Mouse (Mus musculus): ENCODE measurements around the gene Xylt2. TPM values are rescaled to one million over a fixed set of nuclear protein-coding genes. Genes with fewer than 3 reads are reported as not detected.
"Not testable (repeated sequence)": the region's sequence is repeated elsewhere in the genome, so short reads cannot be mapped to it uniquely, and the experiment has no call there.

Xylt2 gene
- polyA plus RNA-seq, 1 experiment from 2014 or later = 14.4 TPM

- H3K9me3 ChIP-seq = no peaks in the 10 kb centered on the region
- 98% methylated on average over 3 of the region's 3 CpGs for WGBS
- H3K36me3 ChIP-seq (replicated peaks) = no peaks in the 10 kb centered on the region
- H3K27me3 ChIP-seq (ENCODE audit: poor library complexity, severe bottlenecking) = 0 out of 2 replicates have a peak, but pooled peaks cover 3% of the 10 kb centered on the region
- peaks cover 19% of the 10 kb centered on the region for H3K4me1 ChIP-seq
- no peak overlapping the region for H3K27ac ChIP-seq
- no peak for DNase-seq (ENCODE audit: extremely low spot score, low spot score)
- H3K4me3 ChIP-seq = no peak overlapping the region
These were observed 22.1 kb upstream of the Xylt2 start for GRCm38 (mm10) chr11:94699399-94699798.

GRCm38 (mm10) chr11:94697703-94698464 is 20.6 kb upstream of the Xylt2 start:
- Histone ChIP-seq H3K27me3 (ENCODE audit: poor library complexity, severe bottlenecking) (0 out of 2 replicates have a peak, but pooled peaks cover 3% of the 10 kb centered on the region), H3K4me3 (no peak overlapping the region), H3K9me3 (no peaks in the 10 kb centered on the region), H3K36me3 (replicated peaks) (no peaks in the 10 kb centered on the region), H3K27ac (0 out of 2 replicates have a peak overlapping the region, but pooled peaks have one; percentile 2), H3K4me1 (peaks cover 19% of the 10 kb centered on the region)
- DNase-seq (ENCODE audit: extremely low spot score, low spot score) = no peak
- 54% methylated on average over 13 of the region's 13 CpGs for WGBS

GRCm38 (mm10) chr11:94697140-94697539 is 19.8 kb upstream of the Xylt2 start:
- H3K9me3 ChIP-seq = no peaks in the 10 kb centered on the region
- no peak for DNase-seq (ENCODE audit: extremely low spot score, low spot score)
- peaks cover 19% of the 10 kb centered on the region for H3K4me1 ChIP-seq
- H3K36me3 ChIP-seq (replicated peaks) = no peaks in the 10 kb centered on the region
- WGBS = 89% methylated on average over 2 of the region's 2 CpGs
- H3K27me3 ChIP-seq (ENCODE audit: poor library complexity, severe bottlenecking) = 0 out of 2 replicates have a peak, but pooled peaks cover 3% of the 10 kb centered on the region
- no peak overlapping the region for H3K27ac ChIP-seq
- no peak overlapping the region for H3K4me3 ChIP-seq

- WGBS = 85% methylated on average over 6 of the region's 6 CpGs
- no peaks in the 10 kb centered on the region for H3K9me3 ChIP-seq
These were observed 18.2 kb upstream of the Xylt2 start for GRCm38 (mm10) chr11:94695508-94695907.

GRCm38 (mm10) chr11:94692502-94692901 is 15.2 kb upstream of the Xylt2 start:
- not testable (repeated sequence) for H3K36me3 ChIP-seq (replicated peaks); H3K4me1 ChIP-seq; H3K9me3 ChIP-seq; H3K27me3 ChIP-seq (ENCODE audit: poor library complexity, severe bottlenecking); H3K27ac ChIP-seq; DNase-seq (ENCODE audit: extremely low spot score, low spot score); H3K4me3 ChIP-seq

More at GRCm38 (mm10) chr11:94695508-94695907, 18.2 kb upstream of the Xylt2 start:
- Histone ChIP-seq H3K36me3 (replicated peaks) (no peaks in the 10 kb centered on the region), H3K4me3 (no peak overlapping the region), H3K4me1 (peaks cover 10% of the 10 kb centered on the region), H3K27ac (no peak overlapping the region), H3K27me3 (ENCODE audit: poor library complexity, severe bottlenecking) (no peaks in the 10 kb centered on the region)
- DNase-seq (ENCODE audit: extremely low spot score, low spot score) = no peak

GRCm38 (mm10) chr11:94687178-94687577 is 9.9 kb upstream of the Xylt2 start:
- H3K4me3 ChIP-seq = no peak overlapping the region
- no peaks in the 10 kb centered on the region for H3K36me3 ChIP-seq (replicated peaks)
- no peaks in the 10 kb centered on the region for H3K27me3 ChIP-seq (ENCODE audit: poor library complexity, severe bottlenecking)
- WGBS = 80% methylated on average over 6 of the region's 6 CpGs
- DNase-seq (ENCODE audit: extremely low spot score, low spot score) = no peak
- H3K4me1 ChIP-seq = peaks cover 8% of the 10 kb centered on the region
- H3K27ac ChIP-seq = no peak overlapping the region
- H3K9me3 ChIP-seq = no peaks in the 10 kb centered on the region

- peaks cover 16% of the 10 kb centered on the region for H3K4me1 ChIP-seq
- H3K9me3 ChIP-seq = no peaks in the 10 kb centered on the region
- no peaks in the 10 kb centered on the region for H3K36me3 ChIP-seq (replicated peaks)
- no peak overlapping the region for H3K4me3 ChIP-seq
- 85% methylated on average over 7 of the region's 7 CpGs for WGBS
- H3K27ac ChIP-seq = no peak overlapping the region
- no peaks in the 10 kb centered on the region for H3K27me3 ChIP-seq (ENCODE audit: poor library complexity, severe bottlenecking)
- DNase-seq (ENCODE audit: extremely low spot score, low spot score) = no peak
These were observed 5.1 kb upstream of the Xylt2 start for GRCm38 (mm10) chr11:94682427-94682826.

- 86% methylated on average over 4 of the region's 4 CpGs for WGBS
- H3K36me3 ChIP-seq (replicated peaks) = no peaks in the 10 kb centered on the region
- no peaks in the 10 kb centered on the region for H3K27me3 ChIP-seq (ENCODE audit: poor library complexity, severe bottlenecking)
- no peak for DNase-seq (ENCODE audit: extremely low spot score, low spot score)
- H3K4me3 ChIP-seq = no peak overlapping the region
- H3K9me3 ChIP-seq = no peaks in the 10 kb centered on the region
- peaks cover 22% of the 10 kb centered on the region for H3K4me1 ChIP-seq
- H3K27ac ChIP-seq = no peak overlapping the region
These were observed 4.3 kb upstream of the Xylt2 start for GRCm38 (mm10) chr11:94681640-94682039.

GRCm38 (mm10) chr11:94680639-94681038 is 3.3 kb upstream of the Xylt2 start:
- no peak overlapping the region for H3K27ac ChIP-seq
- no peaks in the 10 kb centered on the region for H3K9me3 ChIP-seq
- H3K4me1 ChIP-seq = peaks cover 32% of the 10 kb centered on the region
- DNase-seq (ENCODE audit: extremely low spot score, low spot score) = no peak
- no peak overlapping the region for H3K4me3 ChIP-seq
- H3K36me3 ChIP-seq (replicated peaks) = no peaks in the 10 kb centered on the region
- no peaks in the 10 kb centered on the region for H3K27me3 ChIP-seq (ENCODE audit: poor library complexity, severe bottlenecking)

GRCm38 (mm10) chr11:94677607-94678145 is 361 bp upstream of the Xylt2 start:
- Histone ChIP-seq H3K4me1 (peaks cover 44% of the 10 kb centered on the region), H3K36me3 (replicated peaks) (peaks cover 11% of the 10 kb centered on the region), H3K9me3 (no peaks in the 10 kb centered on the region), H3K27ac (peak overlapping the region; percentile 97), H3K4me3 (peak overlapping the region; percentile 95), H3K27me3 (ENCODE audit: poor library complexity, severe bottlenecking) (no peaks in the 10 kb centered on the region)
- no peak for DNase-seq (ENCODE audit: extremely low spot score, low spot score)
- 35% methylated on average over 15 of the region's 15 CpGs for WGBS

- H3K27ac ChIP-seq = peak overlapping the region; percentile 97
- WGBS = 45% methylated on average over 4 of the region's 4 CpGs
These were observed 1.0 kb downstream of the Xylt2 start for GRCm38 (mm10) chr11:94676308-94676707.

GRCm38 (mm10) chr11:94675446-94675845 is 1.9 kb downstream of the Xylt2 start:
- 0 out of 2 replicates have a peak overlapping the region, but pooled peaks have one; percentile 97 for H3K27ac ChIP-seq
- H3K4me3 ChIP-seq = peak overlapping the region; percentile 95; the same call in 1 of the 2 replicates
- peaks cover 44% of the 10 kb centered on the region for H3K4me1 ChIP-seq

More at GRCm38 (mm10) chr11:94676308-94676707, 1.0 kb downstream of the Xylt2 start:
- no peaks in the 10 kb centered on the region for H3K27me3 ChIP-seq (ENCODE audit: poor library complexity, severe bottlenecking)
- peaks cover 44% of the 10 kb centered on the region for H3K4me1 ChIP-seq
- H3K4me3 ChIP-seq = peak overlapping the region; percentile 95
- H3K9me3 ChIP-seq = no peaks in the 10 kb centered on the region
- H3K36me3 ChIP-seq (replicated peaks) = peaks cover 11% of the 10 kb centered on the region
- no peak for DNase-seq (ENCODE audit: extremely low spot score, low spot score)

GRCm38 (mm10) chr11:94674984-94675383 is 2.3 kb downstream of the Xylt2 start:
- DNase-seq (ENCODE audit: extremely low spot score, low spot score) = no peak
- H3K36me3 ChIP-seq (replicated peaks) = peaks cover 21% of the 10 kb centered on the region
- no peaks in the 10 kb centered on the region for H3K9me3 ChIP-seq
- 90% methylated on average over 5 of the region's 5 CpGs for WGBS
- no peaks in the 10 kb centered on the region for H3K27me3 ChIP-seq (ENCODE audit: poor library complexity, severe bottlenecking)
- no peak overlapping the region for H3K4me3 ChIP-seq
- peaks cover 44% of the 10 kb centered on the region for H3K4me1 ChIP-seq
- H3K27ac ChIP-seq = no peak overlapping the region

More at GRCm38 (mm10) chr11:94675446-94675845, 1.9 kb downstream of the Xylt2 start:
- H3K36me3 ChIP-seq (replicated peaks) = peaks cover 17% of the 10 kb centered on the region
- DNase-seq (ENCODE audit: extremely low spot score, low spot score) = no peak
- no peaks in the 10 kb centered on the region for H3K27me3 ChIP-seq (ENCODE audit: poor library complexity, severe bottlenecking)
- 84% methylated on average over 5 of the region's 5 CpGs for WGBS
- H3K9me3 ChIP-seq = no peaks in the 10 kb centered on the region
